Mouse (Mus musculus) bone marrow macrophage, adult 2 months (primary cell): ENCODE measurements around the gene Dvl1.

Source experiments
- CTCF ChIP-seq: IDR thresholded peaks from 2 replicates; pipeline ENCODE4 v1.5.1; 2012; ENCODE audit warnings: low read depth, mild to moderate bottlenecking, low read length, moderate library complexity
- POLR2A ChIP-seq: IDR thresholded peaks from 2 replicates; pipeline ENCODE4 v1.6.1; 2012; ENCODE audit warnings: mild to moderate bottlenecking, low read depth, low read length, borderline replicate concordance

DNA sequence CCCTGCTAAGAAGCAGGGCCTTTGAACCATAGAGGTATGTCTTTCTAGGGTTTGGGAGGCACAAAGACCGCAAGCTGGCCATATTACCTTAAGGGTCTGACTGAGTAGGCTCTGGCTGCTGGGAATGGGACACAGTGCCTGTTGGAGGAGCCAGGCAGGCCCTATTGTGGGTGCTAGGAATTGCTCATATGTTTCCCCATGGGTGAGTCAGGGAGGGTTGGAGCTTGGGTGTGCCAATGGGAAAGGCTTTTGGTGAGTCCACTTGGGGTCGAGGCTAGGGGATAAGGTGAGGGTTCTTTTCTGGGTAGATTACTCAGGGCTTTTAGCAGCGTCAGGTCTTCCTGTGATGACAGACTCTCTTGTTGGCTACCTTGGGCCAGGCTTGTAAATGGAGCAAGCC lies 4.2 kb downstream of the Dvl1 start:
- TF ChIP-seq CTCF (no peak), POLR2A (no peak)
